Mouse (Mus musculus) embryonic facial prominence, embryonic 12.5 days (tissue): ENCODE results near the gene Zfp879. TPM values are rescaled to one million over a fixed set of nuclear protein-coding genes. Genes with fewer than 3 reads are reported as not detected.

Experiments used
- ATAC-seq: fragments of 200-750 bp; cut with Nextera tagmentation; 2 replicates; pipeline ENCODE4 v1.8.0; 2017; ENCODE audit not compliant: insufficient number of reproducible peaks, insufficient read depth, low FRiP score, low TSS enrichment
- H3K27ac ChIP-seq: fragments of 300-500 bp; sonication (generic); 2 replicates; pipeline ENCODE4 v1.5.1; 2016; ENCODE audit warnings: mild to moderate bottlenecking
- H3K27me3 ChIP-seq: fragments of 300-500 bp; sonication (generic); 2 replicates; pipeline ENCODE4 v1.6.1; 2016; ENCODE audit warnings: mild to moderate bottlenecking, moderate library complexity
- H3K36me3 ChIP-seq: fragments of 300-500 bp; sonication (generic); 2 replicates; pipeline ENCODE4 v1.6.1; 2016; ENCODE audit warnings: mild to moderate bottlenecking
- H3K4me1 ChIP-seq: fragments of 300-500 bp; sonication (generic); 2 replicates; pipeline ENCODE4 v1.6.1; 2016
- H3K4me2 ChIP-seq: fragments of 300-500 bp; sonication (generic); replicated peaks from 2 replicates; pipeline ENCODE4 v1.6.1; 2016; ENCODE audit warnings: mild to moderate bottlenecking, moderate library complexity
- H3K4me3 ChIP-seq: fragments of 300-500 bp; sonication (generic); 2 replicates; pipeline ENCODE4 v1.5.1; 2016; ENCODE audit warnings: mild to moderate bottlenecking
- H3K9ac ChIP-seq: fragments of 300-500 bp; sonication (generic); 2 replicates; pipeline ENCODE4 v1.6.1; 2016; ENCODE audit warnings: mild to moderate bottlenecking, moderate library complexity
- H3K9me3 ChIP-seq: fragments of 300-500 bp; sonication (generic); 2 replicates; pipeline ENCODE4 v1.6.1; 2016; ENCODE audit warnings: mild to moderate bottlenecking, moderate library complexity
- WGBS: fragments of 180-500 bp; shearing (Covaris S2); methylation state at CpG from one replicate; pipeline ENCODE4 v1.1.7; 2016; 5-methylcytosine and 5-hydroxymethylcytosine counted together
- polyA plus RNA-seq: library from polyadenylated mRNA; unstranded; fragments of >200 nt; fragmentation: Nextera tagmentation; extraction: Ambion mirVana; gene quantifications from 2 replicates; pipeline ENCODE4 v1.2.1, GENCODE M21; 2016

The Zfp879 gene
- polyA plus RNA-seq, 1 experiment from 2014 or later: 0.77 TPM

GRCm38 (mm10) chr11:50847047-50847446 lies 5.7 kb upstream of the Zfp879 start:
- H3K9ac ChIP-seq: no peak overlapping the region
- 0 out of 2 replicates have a peak, but pooled peaks cover 3% of the 10 kb centered on the region for H3K9me3 ChIP-seq
- no peak overlapping the region for H3K4me3 ChIP-seq
- ATAC-seq: no peak
- H3K36me3 ChIP-seq: no peaks in the 10 kb centered on the region
- WGBS: 78% methylated on average over 5 of the region's 5 CpGs
- peaks cover 19% of the 10 kb centered on the region for H3K4me1 ChIP-seq
- peaks cover 50% of the 10 kb centered on the region for H3K27me3 ChIP-seq
- H3K27ac ChIP-seq: no peak overlapping the region
- H3K4me2 ChIP-seq: no peak overlapping the region

DNA sequence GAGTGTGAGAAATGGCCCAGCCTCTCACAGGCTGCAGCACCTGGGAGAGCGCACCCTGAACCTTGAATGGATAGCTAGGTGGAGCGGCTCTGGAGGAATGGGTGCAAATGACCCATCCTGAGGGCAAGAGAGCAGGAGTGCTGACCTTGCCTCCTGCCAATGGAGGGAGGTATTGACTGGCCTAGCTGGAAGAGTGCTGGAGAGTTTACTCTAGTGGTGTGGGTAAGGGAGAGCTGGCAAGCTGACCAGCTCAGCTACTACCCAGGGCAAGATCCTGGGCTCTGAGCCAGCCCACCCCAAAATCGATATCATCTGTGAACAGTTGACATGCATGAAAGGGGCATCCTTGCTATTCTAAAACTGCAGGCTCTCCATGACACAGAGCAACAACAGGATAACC lies 4.6 kb upstream of the Zfp879 start:
- 90% methylated on average over 3 of the region's 3 CpGs for WGBS
- no peak for ATAC-seq
- Histone ChIP-seq H3K4me2 (no peak overlapping the region), H3K4me1 (peaks cover 11% of the 10 kb centered on the region), H3K27ac (no peak overlapping the region), H3K27me3 (peaks cover 39% of the 10 kb centered on the region), H3K9ac (no peak overlapping the region), H3K4me3 (no peak overlapping the region), H3K9me3 (0 out of 2 replicates have a peak, but pooled peaks cover 3% of the 10 kb centered on the region), H3K36me3 (no peaks in the 10 kb centered on the region)

DNA sequence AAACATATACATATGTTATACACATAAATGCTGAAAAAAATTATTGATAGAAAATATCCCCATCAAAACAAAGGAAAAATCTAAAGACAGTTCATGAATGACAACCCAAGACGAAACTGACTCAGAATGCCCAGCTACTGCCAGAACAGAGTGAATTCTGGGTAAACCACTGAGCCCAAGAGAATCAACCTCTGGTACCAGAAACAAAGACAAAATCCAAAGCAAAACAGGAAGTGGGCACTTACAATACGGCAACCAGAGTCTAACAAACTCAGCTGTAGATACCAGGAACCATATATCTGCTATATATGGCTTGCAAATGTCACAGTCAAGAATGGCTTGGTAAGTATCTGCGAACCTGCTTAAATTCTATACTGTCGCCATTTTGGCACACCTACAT lies 5.6 kb downstream of the Zfp879 start:
- H3K27me3 ChIP-seq: no peaks in the 10 kb centered on the region
- ATAC-seq: no peak
- peaks cover 17% of the 10 kb centered on the region for H3K36me3 ChIP-seq
- no peak overlapping the region for H3K4me3 ChIP-seq
- peaks cover 3% of the 10 kb centered on the region; the same call in 1 of the 2 replicates for H3K4me1 ChIP-seq
- 84% methylated on average over 4 of the region's 4 CpGs for WGBS
- H3K9ac ChIP-seq: no peak overlapping the region
- H3K4me2 ChIP-seq: no peak overlapping the region
- peaks cover 16% of the 10 kb centered on the region; the same call in 1 of the 2 replicates for H3K9me3 ChIP-seq
- no peak overlapping the region for H3K27ac ChIP-seq

DNA sequence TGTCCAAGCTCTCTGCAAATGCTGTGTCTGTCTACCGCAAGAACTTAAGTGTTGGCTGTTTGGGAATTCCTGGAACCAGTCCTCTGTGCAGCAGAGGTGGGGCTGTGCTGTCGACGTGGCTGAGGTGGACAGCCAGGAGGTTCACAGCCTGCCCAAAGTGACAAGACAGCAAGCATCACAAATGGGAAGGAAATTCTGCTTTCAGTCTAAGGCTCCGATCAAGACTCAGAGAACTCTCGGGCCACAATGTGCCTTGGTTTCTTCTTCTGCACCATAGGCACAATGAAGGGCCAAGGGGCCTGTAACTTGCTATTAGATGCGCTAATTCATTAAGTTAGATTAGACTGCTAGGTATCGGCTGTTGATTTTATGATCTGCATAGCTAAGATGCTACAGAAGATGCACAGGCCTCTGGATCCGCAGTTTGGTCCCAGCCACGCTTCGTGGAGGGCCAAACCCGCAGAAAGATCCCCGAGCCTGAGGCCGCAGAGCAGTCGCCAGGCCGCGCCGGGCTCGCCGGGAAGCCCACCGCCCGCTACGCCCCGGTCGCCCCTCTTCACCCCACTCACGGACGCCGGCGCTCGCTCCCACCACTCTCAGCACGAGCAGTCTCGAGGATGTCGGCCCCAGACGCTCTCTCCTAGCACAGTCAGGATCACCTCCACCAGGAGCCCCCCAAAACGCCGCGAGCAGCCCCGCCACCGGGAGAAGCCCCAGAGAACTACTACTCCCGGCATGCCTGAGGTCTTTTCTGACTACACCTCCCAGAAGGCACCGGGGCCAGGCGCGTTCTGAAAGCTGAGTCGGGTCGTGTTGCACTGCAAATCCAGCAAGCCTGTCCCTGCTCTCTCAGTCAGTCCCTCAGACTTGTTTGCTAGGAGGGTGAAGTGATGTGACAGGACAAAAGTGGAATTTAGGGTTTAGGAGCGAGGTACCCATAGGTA lies 14.1 kb downstream of the Zfp879 start, which contains the start of gene Zfp354c:
Gene Zfp354c, minus strand, starts transcription at position 715 of the 944 bp plus-strand sequence.
- Histone ChIP-seq H3K27ac (peak within 1 kb of the TSS; percentile 66), H3K27me3 (no peaks in the 10 kb centered on the region), H3K36me3 (peaks cover 33% of the 10 kb centered on the region), H3K4me2 (peak within 1 kb of the TSS; percentile 77), H3K4me1 (peaks cover 10% of the 10 kb centered on the region), H3K9me3 (no peaks in the 10 kb centered on the region), H3K9ac (peak within 1 kb of the TSS; percentile 87), H3K4me3 (peak within 1 kb of the TSS; percentile 77)
- ATAC-seq: peak; percentile 95
- 1% methylated on average over 45 of the region's 45 CpGs for whole genome bisulfite sequencing

DNA sequence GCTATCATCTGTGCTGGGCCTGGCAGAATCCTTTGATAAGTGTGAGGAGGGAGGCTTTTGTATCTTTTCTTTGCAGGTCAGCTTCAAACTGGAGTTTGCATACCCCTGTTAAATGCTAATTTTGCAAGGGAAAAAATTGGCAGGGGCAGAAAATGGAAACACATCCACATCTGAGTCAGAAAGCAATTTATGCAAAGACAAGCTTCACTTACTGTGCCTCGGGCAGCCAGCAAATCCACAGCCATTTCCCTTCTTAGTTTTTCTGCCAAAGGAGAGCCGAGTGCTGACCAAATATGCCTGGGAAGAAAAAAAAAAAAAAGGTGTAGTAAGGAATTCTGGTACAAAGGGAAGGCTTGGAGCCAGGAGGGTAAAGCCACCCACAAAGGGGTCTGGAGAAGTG lies 15.1 kb downstream of the Zfp879 start:
- Histone ChIP-seq H3K27me3 (no peaks in the 10 kb centered on the region), H3K9ac (peak overlapping the region; percentile 87; the same call in 1 of the 2 replicates), H3K4me1 (peaks cover 10% of the 10 kb centered on the region), H3K9me3 (no peaks in the 10 kb centered on the region), H3K36me3 (peaks cover 42% of the 10 kb centered on the region), H3K27ac (no peak overlapping the region), H3K4me2 (peak overlapping the region; percentile 77), H3K4me3 (peak overlapping the region; percentile 77)
- 56% methylated on average over 2 of the region's 2 CpGs for WGBS
- no peak for ATAC-seq

- no peak for ATAC-seq
- no peak overlapping the region for H3K4me3 ChIP-seq
- no peak overlapping the region for H3K27ac ChIP-seq
- peaks cover 95% of the 10 kb centered on the region for H3K36me3 ChIP-seq
- no peak overlapping the region for H3K9ac ChIP-seq
- no peaks in the 10 kb centered on the region for H3K4me1 ChIP-seq
- H3K27me3 ChIP-seq: no peaks in the 10 kb centered on the region
- no peak overlapping the region for H3K4me2 ChIP-seq
- peaks cover 28% of the 10 kb centered on the region for H3K9me3 ChIP-seq
- 95% methylated on average over 4 of the region's 4 CpGs for WGBS
Observed at GRCm38 (mm10) chr11:50814233-50814632, 27.1 kb downstream of the Zfp879 start.

DNA sequence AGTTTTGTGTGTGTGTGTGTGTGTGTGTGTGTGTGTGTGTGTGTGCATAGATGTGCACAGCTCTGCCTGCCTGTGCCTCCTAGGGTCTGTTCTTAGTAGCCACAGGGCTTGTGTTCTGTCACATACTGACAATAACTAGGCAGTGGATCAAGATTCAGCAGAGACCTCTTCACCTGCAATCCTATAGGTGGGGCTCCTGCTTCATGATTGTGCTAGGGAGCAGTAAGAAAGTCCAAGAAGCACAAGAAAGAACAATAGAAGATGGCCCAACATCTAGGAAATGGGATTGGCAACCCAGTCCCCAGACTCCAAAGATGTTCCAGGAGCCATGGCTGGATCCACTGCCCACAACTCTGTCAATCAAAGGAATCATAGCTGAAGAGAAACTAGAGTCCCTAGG lies 42.5 kb downstream of the Zfp879 start:
- H3K4me3 ChIP-seq: no peak overlapping the region
- no peaks in the 10 kb centered on the region for H3K9me3 ChIP-seq
- no peak overlapping the region for H3K27ac ChIP-seq
- H3K36me3 ChIP-seq: 0 out of 2 replicates have a peak, but pooled peaks cover 4% of the 10 kb centered on the region
- ATAC-seq: no peak
- no peaks in the 10 kb centered on the region for H3K4me1 ChIP-seq
- H3K9ac ChIP-seq: no peak overlapping the region
- H3K4me2 ChIP-seq: no peak overlapping the region
- H3K27me3 ChIP-seq: no peaks in the 10 kb centered on the region

DNA sequence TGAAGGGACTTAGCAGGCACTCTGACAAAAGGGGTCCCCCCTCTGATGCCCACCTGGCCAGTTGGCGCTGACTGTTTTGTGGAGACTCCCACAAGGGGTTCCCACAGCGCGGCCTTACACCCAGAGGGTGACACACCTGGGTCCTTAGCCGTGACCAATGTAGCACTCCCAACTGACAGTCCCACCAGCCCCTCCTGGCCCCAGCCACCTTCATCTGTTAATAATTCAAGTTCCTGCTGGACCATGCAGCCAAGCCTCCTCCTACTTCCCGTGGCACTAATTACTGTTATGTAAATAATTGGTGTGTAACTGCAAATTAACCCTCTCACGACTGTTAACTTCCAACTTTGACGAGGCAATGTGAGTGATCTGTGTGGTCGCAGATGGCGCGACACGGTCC lies 43.7 kb downstream of the Zfp879 start:
- Histone ChIP-seq H3K9me3 (no peaks in the 10 kb centered on the region), H3K4me2 (no peak overlapping the region), H3K36me3 (0 out of 2 replicates have a peak, but pooled peaks cover 4% of the 10 kb centered on the region), H3K27me3 (no peaks in the 10 kb centered on the region), H3K4me1 (no peaks in the 10 kb centered on the region), H3K27ac (no peak overlapping the region), H3K4me3 (no peak overlapping the region), H3K9ac (no peak overlapping the region)
- no peak for ATAC-seq
- WGBS: 67% methylated on average over 11 of the region's 11 CpGs

Other genes starting within 250 kb of the Zfp879 start
- gene Adamts2, start 239.5 kb downstream of the Zfp879 start, polyA plus RNA-seq: 8.7 and 9.8 TPM in 2 replicates
- gene Zfp354c, start 13.8 kb downstream of the Zfp879 start, polyA plus RNA-seq: 53.7 and 54.5 TPM in 2 replicates
- not detected in 2 replicates for gene Grm6, start 9.1 kb upstream of the Zfp879 start, polyA plus RNA-seq
- 13.7 and 15.5 TPM in 2 replicates for gene Zfp454, start 46.1 kb upstream of the Zfp879 start, polyA plus RNA-seq
- gene Zfp2, start 74.6 kb upstream of the Zfp879 start, polyA plus RNA-seq: 18.3 and 19.9 TPM in 2 replicates
- 1.6 and 1.8 TPM in 2 replicates for gene Zfp354b, start 90.1 kb upstream of the Zfp879 start, polyA plus RNA-seq
- not detected in 2 replicates for gene 4933414I15Rik, start 102.2 kb upstream of the Zfp879 start, polyA plus RNA-seq
- gene Prop1, start 112.2 kb upstream of the Zfp879 start, polyA plus RNA-seq: 1.0 TPM in 1 of 2 replicates, not detected in the other
- not detected in 2 replicates for gene Olfr1378, start 125.0 kb upstream of the Zfp879 start, polyA plus RNA-seq
- not detected in 2 replicates for gene Olfr1377, start 140.4 kb upstream of the Zfp879 start, polyA plus RNA-seq
- not detected in 2 replicates for gene Olfr51, start 162.0 kb upstream of the Zfp879 start, polyA plus RNA-seq
- gene Olfr54, start 172.7 kb upstream of the Zfp879 start, polyA plus RNA-seq: not detected in 2 replicates
- not detected in 2 replicates for gene Olfr1375, start 206.6 kb upstream of the Zfp879 start, polyA plus RNA-seq
- gene Zfp354a, start 217.7 kb upstream of the Zfp879 start, polyA plus RNA-seq: 9.2 and 10.6 TPM in 2 replicates